Mouse (Mus musculus) liver, embryonic 13.5 days (tissue): ENCODE results near the gene Parm1. TPM values are rescaled to one million over a fixed set of nuclear protein-coding genes. Genes with fewer than 3 reads are reported as not detected.

ENCODE experiments used
- ATAC-seq: fragments of 200-750 bp; cut with Nextera tagmentation; 2 replicates; pipeline ENCODE4 v1.8.0; 2017; ENCODE audit warnings: low read depth, mild to moderate bottlenecking, moderate number of reproducible peaks, moderate library complexity
- DNase-seq: peaks from one replicate; pipeline ENCODE4 v3.0.0; 2022
- H3K27ac ChIP-seq: fragments of 300-500 bp; sonication (generic); 2 replicates; pipeline ENCODE4 v1.5.1; 2015; ENCODE audit warnings: moderate library complexity, mild to moderate bottlenecking, inconsistent platforms
- H3K27me3 ChIP-seq: fragments of 300-500 bp; sonication (generic); 2 replicates; pipeline ENCODE4 v1.6.1; 2015; ENCODE audit warnings: mild to moderate bottlenecking, inconsistent platforms
- H3K36me3 ChIP-seq: fragments of 300-500 bp; sonication (generic); 2 replicates; pipeline ENCODE4 v1.6.1; 2015; ENCODE audit warnings: mild to moderate bottlenecking, inconsistent platforms
- H3K4me1 ChIP-seq: fragments of 300-500 bp; sonication (generic); replicated peaks from 2 replicates; pipeline ENCODE4 v1.6.1; 2015; ENCODE audit warnings: inconsistent platforms
- H3K4me2 ChIP-seq: fragments of 300-500 bp; sonication (generic); 2 replicates; pipeline ENCODE4 v1.6.1; 2015; ENCODE audit warnings: inconsistent platforms, mild to moderate bottlenecking, moderate library complexity
- H3K4me3 ChIP-seq: fragments of 300-500 bp; sonication (generic); replicated peaks from 2 replicates; pipeline ENCODE4 v1.5.1; 2015; ENCODE audit warnings: mild to moderate bottlenecking, inconsistent platforms
- H3K9ac ChIP-seq: fragments of 300-500 bp; sonication (generic); 2 replicates; pipeline ENCODE4 v1.6.1; 2015; ENCODE audit warnings: mild to moderate bottlenecking, inconsistent platforms
- H3K9me3 ChIP-seq: fragments of 300-500 bp; sonication (generic); replicated peaks from 2 replicates; pipeline ENCODE4 v1.6.1; 2016; ENCODE audit warnings: inconsistent platforms
- WGBS: fragments of 180-500 bp; shearing (Covaris S2); methylation state at CpG from one replicate; pipeline ENCODE4 v1.1.7; 2015; ENCODE audit not compliant: insufficient replicate concordance; 5-methylcytosine and 5-hydroxymethylcytosine counted together
- polyA plus RNA-seq: library from polyadenylated mRNA; unstranded; fragments of >200 nt; fragmentation: Nextera tagmentation; extraction: Ambion mirVana; gene quantifications from 2 replicates; pipeline ENCODE4 v1.2.1, GENCODE M21; 2015

Parm1 gene
- 1.6 and 1.9 TPM in 2 replicates for polyA plus RNA-seq

DNA sequence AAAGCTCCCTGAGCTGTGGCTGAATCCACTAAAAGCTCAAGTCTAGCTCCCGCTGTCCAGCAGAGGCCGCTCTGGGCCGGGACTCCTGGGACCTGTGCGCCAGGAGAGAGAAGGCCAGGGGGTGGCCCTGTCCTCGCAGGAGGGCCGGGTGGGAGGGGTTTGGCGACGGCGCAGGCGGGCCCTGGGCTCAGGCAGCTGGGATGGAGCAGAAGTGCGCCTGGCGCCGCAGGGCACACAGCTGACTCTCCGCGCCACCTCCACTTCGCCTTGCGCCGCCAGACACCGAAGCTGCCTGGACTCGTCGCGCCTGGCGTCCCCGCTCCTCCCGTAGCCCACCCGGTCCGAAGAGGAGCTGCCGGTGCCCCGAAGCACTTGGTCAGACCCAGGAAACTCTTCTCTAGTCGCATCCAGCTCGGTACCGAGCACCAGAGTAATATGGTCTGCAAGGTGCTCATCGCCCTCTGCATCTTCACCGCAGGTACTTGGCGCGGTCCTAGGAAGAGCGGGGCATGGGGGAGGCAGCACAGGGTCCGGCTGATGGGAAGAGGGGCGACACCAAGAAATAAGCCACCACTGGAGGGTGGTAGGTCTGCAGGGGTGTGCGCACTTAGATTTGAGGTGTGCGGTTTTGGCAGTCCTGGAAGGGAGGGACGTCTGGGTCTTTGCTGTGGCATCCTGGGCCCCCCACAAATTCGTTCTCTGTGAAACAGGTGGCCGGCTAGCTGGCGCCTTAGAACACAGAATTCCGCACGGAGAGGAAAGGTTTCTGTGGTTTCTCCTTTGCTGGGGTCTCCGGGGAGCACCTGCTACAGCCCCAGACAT lies at the start of gene Parm1:
Gene Parm1, plus strand, starts transcription at position 136 of the 822 bp plus-strand sequence.
- peak; percentile 94 for ATAC-seq

DNA sequence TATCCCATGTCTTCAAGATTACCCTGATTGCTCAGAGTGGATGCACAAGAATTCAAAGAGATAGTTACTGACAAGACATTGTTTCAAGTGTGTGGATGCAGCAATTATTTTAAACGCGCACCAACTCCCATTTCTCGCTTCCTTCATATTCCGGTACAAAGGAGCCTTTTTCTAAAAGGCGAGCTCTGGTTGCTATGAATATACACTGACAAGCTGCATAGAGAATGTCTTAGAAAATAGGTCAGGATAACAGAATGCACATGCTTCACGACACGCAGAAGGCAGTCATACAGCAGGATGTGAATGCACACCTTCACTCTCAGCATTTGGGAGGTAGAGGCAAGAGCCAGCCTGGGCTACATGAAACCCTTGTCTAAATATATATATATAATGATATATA lies 42.2 kb upstream of the Parm1 start:
- no peaks in the 10 kb centered on the region for H3K4me1 ChIP-seq
- 82% methylated on average over 7 of the region's 7 CpGs for WGBS
- H3K27me3 ChIP-seq: no peaks in the 10 kb centered on the region
- no peak overlapping the region for H3K27ac ChIP-seq
- DNase-seq: no peak
- no peaks in the 10 kb centered on the region for H3K9me3 ChIP-seq
- no peak overlapping the region for H3K4me3 ChIP-seq
- H3K4me2 ChIP-seq: no peak overlapping the region
- H3K9ac ChIP-seq: no peak overlapping the region
- no peak for ATAC-seq
- H3K36me3 ChIP-seq: no peaks in the 10 kb centered on the region

More for the DNA sequence above, at the start of gene Parm1:
- H3K4me2 ChIP-seq: peak within 1 kb of the TSS; percentile 76
- H3K27me3 ChIP-seq: peaks cover 21% of the 10 kb centered on the region
- peak; percentile 46 for DNase-seq
- H3K4me3 ChIP-seq: peak within 1 kb of the TSS; percentile 56
- no peaks in the 10 kb centered on the region for H3K9me3 ChIP-seq
- peaks cover 19% of the 10 kb centered on the region for H3K4me1 ChIP-seq
- no peaks in the 10 kb centered on the region for H3K36me3 ChIP-seq
- WGBS: under 1% methylated on average over 48 of the region's 48 CpGs
- H3K27ac ChIP-seq: no peak within 1 kb of the TSS
- peak within 1 kb of the TSS; percentile 39; the same call in 1 of the 2 replicates for H3K9ac ChIP-seq

DNA sequence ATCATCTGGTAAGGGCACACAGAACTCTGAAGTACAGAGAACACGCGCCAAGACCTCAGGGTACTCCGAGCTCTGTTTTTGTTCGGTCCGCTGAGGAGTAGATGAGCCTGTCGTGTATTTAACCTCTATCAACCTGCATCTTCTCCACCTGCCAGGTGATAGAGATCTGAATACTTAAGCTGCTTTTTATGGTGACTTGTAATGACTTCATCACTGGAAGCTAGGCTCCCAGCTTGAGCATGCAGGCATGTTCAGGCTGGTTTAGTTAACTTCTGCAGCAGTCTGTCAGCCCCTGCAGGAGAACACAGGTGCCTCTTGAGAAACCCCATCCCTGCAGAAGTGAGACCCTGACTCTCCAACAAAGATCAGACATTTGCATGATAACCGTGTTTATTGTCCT lies 40.6 kb upstream of the Parm1 start:
- Histone ChIP-seq H3K36me3 (no peaks in the 10 kb centered on the region), H3K4me2 (no peak overlapping the region), H3K9me3 (no peaks in the 10 kb centered on the region), H3K27me3 (no peaks in the 10 kb centered on the region), H3K4me3 (no peak overlapping the region), H3K4me1 (no peaks in the 10 kb centered on the region), H3K9ac (no peak overlapping the region), H3K27ac (no peak overlapping the region)
- no peak for DNase-seq
- 75% methylated on average over 7 of the region's 7 CpGs for WGBS
- ATAC-seq: no peak

DNA sequence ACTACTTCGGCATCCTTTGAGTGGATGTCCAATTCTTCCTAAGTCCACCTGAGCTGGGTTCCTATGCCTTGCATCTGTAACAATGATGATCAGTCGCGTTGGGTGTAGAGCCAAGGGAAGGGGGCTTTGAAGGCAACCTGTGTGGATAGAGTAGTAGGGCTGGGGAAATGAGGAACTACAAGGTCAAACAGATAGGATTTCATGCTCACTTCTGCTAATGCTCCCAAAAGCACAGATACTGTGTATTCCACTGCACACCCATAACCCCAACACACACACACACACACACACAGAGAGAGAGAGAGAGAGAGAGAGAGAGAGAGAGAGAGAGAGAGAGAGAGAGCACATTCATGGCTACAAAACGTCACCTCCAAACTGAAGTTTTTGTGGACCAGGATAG lies 38.7 kb upstream of the Parm1 start:
- H3K4me1 ChIP-seq: no peaks in the 10 kb centered on the region
- H3K27ac ChIP-seq: no peak overlapping the region
- no peak overlapping the region for H3K4me2 ChIP-seq
- ATAC-seq (no peak), DNase-seq (no peak)
- H3K36me3 ChIP-seq: no peaks in the 10 kb centered on the region
- 73% methylated on average over 4 of the region's 4 CpGs for WGBS
- H3K9ac ChIP-seq: no peak overlapping the region
- no peaks in the 10 kb centered on the region for H3K27me3 ChIP-seq
- no peak overlapping the region for H3K4me3 ChIP-seq
- H3K9me3 ChIP-seq: no peaks in the 10 kb centered on the region

DNA sequence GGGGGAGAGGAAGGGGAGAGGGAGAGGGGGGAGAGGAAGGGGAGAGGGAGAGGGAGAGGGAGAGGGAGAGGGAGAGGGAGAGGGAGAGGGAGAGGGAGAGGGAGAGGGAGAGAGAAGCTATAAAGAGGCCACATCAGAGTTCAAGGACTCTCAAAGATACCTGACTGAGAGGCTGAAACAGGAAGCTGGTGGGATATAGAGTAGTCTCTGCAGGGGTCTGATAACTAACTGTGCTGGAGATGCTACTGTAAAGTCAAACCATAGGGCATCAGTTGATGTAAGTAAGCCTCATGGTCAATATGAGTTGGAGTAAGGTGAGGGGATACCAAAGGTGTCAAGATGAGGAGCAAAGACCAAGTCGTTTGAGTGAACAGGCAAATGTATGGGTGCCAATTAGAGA lies 37.3 kb upstream of the Parm1 start:
- no peak for ATAC-seq
- Histone ChIP-seq H3K4me3 (no peak overlapping the region), H3K27ac (no peak overlapping the region), H3K4me2 (no peak overlapping the region), H3K9ac (no peak overlapping the region), H3K9me3 (no peaks in the 10 kb centered on the region), H3K27me3 (no peaks in the 10 kb centered on the region), H3K4me1 (no peaks in the 10 kb centered on the region), H3K36me3 (no peaks in the 10 kb centered on the region)
- 58% methylated on average over 1 of the region's 1 CpGs for WGBS
- DNase-seq: no peak

DNA sequence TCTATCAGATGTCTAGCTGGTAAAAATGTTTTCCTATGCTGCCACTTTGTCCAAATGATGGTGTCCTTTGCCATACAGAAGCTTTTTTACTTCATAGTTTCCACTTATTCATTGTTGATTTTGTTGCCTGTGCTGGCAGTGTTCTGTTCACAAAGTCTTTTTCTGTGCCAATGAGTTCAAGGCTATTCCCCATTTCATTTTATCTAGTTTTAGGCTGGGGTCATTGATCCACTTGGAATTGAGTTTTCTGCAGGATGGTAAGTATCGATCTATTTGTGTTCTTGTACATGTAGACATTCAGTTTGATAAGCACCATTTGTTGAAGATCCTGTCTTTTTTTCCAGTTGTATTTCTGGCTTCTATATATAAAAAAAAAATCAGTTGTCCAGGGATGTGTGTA lies 33.1 kb upstream of the Parm1 start:
- ATAC-seq: no peak
- Histone ChIP-seq H3K27ac (no peak overlapping the region), H3K4me3 (no peak overlapping the region), H3K9ac (no peak overlapping the region), H3K27me3 (no peaks in the 10 kb centered on the region), H3K4me2 (no peak overlapping the region), H3K36me3 (no peaks in the 10 kb centered on the region), H3K4me1 (no peaks in the 10 kb centered on the region), H3K9me3 (no peaks in the 10 kb centered on the region)
- 82% methylated on average over 1 of the region's 1 CpGs for WGBS
- DNase-seq: no peak

DNA sequence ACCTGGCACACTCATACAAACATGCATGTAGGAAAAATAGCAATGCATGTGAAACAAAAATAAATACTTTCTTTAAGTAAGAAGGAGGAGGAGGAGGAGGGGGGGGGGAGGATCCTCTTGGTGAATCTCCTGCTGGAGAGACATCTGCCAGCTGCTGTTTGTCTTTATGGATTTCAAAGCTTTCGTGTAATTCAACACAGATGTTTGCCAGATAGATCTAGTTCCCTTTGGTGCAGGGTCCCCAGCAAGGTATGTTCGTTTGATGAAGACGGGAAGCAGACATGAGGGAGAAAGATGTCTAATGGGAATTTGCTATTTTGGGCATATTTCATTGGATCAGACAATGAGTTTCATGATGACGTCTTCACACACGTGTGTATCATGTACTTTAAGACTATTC lies 23.0 kb upstream of the Parm1 start:
- no peak overlapping the region for H3K4me3 ChIP-seq
- no peak overlapping the region for H3K4me2 ChIP-seq
- no peak for ATAC-seq
- H3K9ac ChIP-seq: no peak overlapping the region
- no peaks in the 10 kb centered on the region for H3K36me3 ChIP-seq
- no peaks in the 10 kb centered on the region for H3K27me3 ChIP-seq
- no peak overlapping the region for H3K27ac ChIP-seq
- DNase-seq: no peak
- H3K9me3 ChIP-seq: no peaks in the 10 kb centered on the region
- H3K4me1 ChIP-seq: no peaks in the 10 kb centered on the region
- WGBS: 68% methylated on average over 5 of the region's 5 CpGs

DNA sequence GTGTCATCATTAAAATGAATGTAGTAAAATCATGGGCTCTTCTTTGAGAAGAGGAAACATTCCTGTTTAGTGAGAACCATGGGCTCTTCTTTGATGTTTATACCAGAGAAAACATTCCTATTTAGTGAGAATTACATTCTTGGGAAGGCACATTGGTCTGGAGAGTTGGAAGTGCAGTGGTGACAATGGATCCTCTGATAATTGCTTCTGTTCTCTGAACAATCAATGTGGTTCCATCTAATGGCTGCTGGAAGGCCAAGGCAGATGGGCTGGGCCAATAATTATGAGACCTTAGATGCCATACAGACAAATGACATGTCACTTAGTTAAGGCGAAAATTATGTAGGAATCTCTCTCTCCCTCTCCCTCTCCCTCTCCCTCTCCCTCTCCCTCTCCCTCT lies 16.1 kb upstream of the Parm1 start:
- Histone ChIP-seq H3K27me3 (no peaks in the 10 kb centered on the region), H3K9ac (no peak overlapping the region), H3K4me2 (no peak overlapping the region), H3K4me3 (no peak overlapping the region), H3K4me1 (no peaks in the 10 kb centered on the region), H3K27ac (no peak overlapping the region), H3K36me3 (no peaks in the 10 kb centered on the region), H3K9me3 (no peaks in the 10 kb centered on the region)
- ATAC-seq (no peak), DNase-seq (no peak)
- WGBS: 39% methylated on average over 1 of the region's 1 CpGs

DNA sequence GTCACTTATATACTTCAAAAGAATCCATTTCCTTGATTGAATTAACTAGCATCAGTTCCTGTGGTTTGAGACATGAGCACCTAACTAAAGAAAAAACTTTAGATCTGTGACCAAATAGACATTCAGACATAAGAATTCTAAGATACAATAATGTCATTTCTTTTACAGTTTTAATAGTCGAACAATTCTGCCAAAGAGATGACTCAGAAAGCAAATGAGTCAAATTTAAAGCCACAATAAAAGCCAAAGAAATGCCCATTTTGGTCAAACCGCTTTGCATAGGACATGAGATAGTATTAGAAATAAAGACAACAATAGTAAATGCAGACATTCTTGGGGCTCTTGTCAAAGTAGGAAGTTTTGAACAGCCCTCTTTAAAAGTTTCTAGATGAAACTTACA lies 15.0 kb upstream of the Parm1 start:
- no peak overlapping the region for H3K27ac ChIP-seq
- H3K4me3 ChIP-seq: no peak overlapping the region
- no peaks in the 10 kb centered on the region for H3K36me3 ChIP-seq
- no peak overlapping the region for H3K4me2 ChIP-seq
- H3K9ac ChIP-seq: no peak overlapping the region
- no peaks in the 10 kb centered on the region for H3K27me3 ChIP-seq
- H3K9me3 ChIP-seq: no peaks in the 10 kb centered on the region
- H3K4me1 ChIP-seq: no peaks in the 10 kb centered on the region
- DNase-seq: no peak
- no peak for ATAC-seq
- 57% methylated on average over 2 of the region's 2 CpGs for WGBS

DNA sequence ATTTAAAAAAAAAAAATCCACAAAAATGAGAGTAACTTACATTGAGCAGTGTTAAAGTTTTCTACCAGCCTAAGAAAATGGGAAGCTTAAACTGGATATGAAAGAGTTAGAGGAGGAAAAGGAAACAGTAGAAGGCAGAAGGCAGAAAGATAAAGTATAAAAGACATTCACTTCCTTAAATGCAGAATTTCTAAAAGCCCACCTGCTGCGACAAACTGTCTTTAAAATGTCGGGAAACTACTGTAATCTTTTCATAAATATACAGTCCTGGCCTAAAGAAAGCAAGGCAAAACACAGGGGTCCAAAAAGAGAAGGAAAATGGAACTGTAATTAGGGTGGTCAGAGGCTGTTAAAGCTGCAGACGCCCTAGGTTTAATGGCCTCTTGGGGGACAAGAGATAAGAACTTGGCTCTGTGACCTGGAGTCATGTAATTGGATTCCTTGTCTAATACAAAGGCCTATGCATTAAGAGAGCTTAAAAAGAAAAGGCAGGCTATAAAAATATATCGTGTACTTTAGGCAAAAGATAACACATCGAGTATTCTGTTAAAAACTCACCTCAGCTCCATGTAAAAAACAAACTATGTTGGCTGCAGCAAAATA lies 13.0 kb upstream of the Parm1 start:
- Histone ChIP-seq H3K4me2 (no peak overlapping the region), H3K27ac (no peak overlapping the region), H3K4me1 (no peaks in the 10 kb centered on the region), H3K36me3 (no peaks in the 10 kb centered on the region), H3K9ac (no peak overlapping the region), H3K27me3 (no peaks in the 10 kb centered on the region), H3K4me3 (no peak overlapping the region), H3K9me3 (no peaks in the 10 kb centered on the region)
- ATAC-seq (no peak), DNase-seq (no peak)
- WGBS: 38% methylated on average over 5 of the region's 5 CpGs

DNA sequence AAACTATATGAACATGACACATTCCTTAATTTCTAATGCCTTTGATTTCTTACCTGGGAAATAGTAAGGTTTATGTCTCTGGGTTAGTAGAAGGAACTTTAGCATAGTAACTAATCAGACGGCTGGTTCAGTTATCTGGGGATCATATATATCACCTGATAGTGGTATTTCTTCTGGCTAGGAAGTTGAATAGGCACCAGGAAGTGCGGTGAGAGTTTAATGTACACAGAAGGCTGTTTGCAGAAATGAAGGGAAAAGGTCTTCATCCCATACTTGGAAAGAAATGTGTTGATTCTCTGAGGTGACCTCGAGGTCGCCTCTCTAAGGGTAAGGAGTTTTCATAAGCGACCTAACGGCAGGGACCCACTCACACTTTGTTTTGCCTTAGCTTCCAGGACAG lies 338 bp upstream of the Parm1 start:
- no peaks in the 10 kb centered on the region for H3K9me3 ChIP-seq
- H3K27me3 ChIP-seq: peaks cover 21% of the 10 kb centered on the region
- 12% methylated on average over 6 of the region's 6 CpGs for WGBS
- H3K4me1 ChIP-seq: peaks cover 19% of the 10 kb centered on the region
- no peak for ATAC-seq
- H3K4me2 ChIP-seq: peak overlapping the region; percentile 76; the same call in 1 of the 2 replicates
- DNase-seq: no peak
- no peak overlapping the region for H3K27ac ChIP-seq
- no peak overlapping the region for H3K9ac ChIP-seq
- H3K4me3 ChIP-seq: no peak overlapping the region
- H3K36me3 ChIP-seq: no peaks in the 10 kb centered on the region
